Mouse (Mus musculus): ENCODE results near the gene Thnsl2.

DNA sequence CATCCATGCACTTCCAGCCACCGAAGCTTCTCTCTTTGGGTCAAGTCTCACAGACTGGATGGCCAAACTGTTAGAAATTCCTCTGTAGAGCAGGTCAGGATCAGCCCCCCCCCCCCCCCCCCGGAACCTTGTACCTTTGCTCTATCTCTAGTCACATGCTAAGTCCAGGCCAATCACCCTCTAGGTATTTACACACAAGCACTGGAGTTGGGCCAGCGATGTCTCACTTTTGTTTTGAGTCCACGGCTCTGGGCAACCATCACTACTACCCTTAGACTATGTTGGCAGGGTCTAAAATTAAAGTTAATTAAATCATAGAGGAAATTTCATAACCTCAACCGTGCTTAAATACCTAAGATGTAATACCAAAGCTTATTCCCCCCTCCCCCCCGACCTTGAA is 50.6 kb downstream of the Thnsl2 start:
- TF ChIP-seq POLR2A (IDR thresholded peaks at IDR 0.05; ENCODE audit: borderline replicate concordance, control insufficient read depth, low read depth, low read length) (no peak), CTCF (IDR thresholded peaks at IDR 0.05; ENCODE audit: control insufficient read depth, insufficient read depth, low read length) (no peak)
